Mouse (Mus musculus): Measurements from ENCODE around the gene Slc24a3.

- TF ChIP-seq POLR2A (IDR thresholded peaks at IDR 0.05; ENCODE audit: insufficient read depth, low read depth, low read length) (no peak), CTCF (IDR thresholded peaks at IDR 0.05; ENCODE audit: insufficient read depth, low read depth, low read length) (no peak)
Measured at GRCm38 (mm10) chr2:145585437-145585836, 417.9 kb downstream of the Slc24a3 start.
